Mouse (Mus musculus) embryonic facial prominence, embryonic 15.5 days (tissue): ENCODE measurements around the gene Hoxb6. TPM values are rescaled to one million over a fixed set of nuclear protein-coding genes. Genes with fewer than 3 reads are reported as not detected.

Experiments used
- ATAC-seq: fragments of 200-750 bp; cut with Nextera tagmentation; 2 replicates; pipeline ENCODE4 v1.8.0; 2017; ENCODE audit warnings: low read depth, moderate TSS enrichment; ENCODE audit not compliant: insufficient number of reproducible peaks, low FRiP score, low TSS enrichment
- H3K27ac ChIP-seq: fragments of 300-500 bp; sonication (generic); replicated peaks from 2 replicates; pipeline ENCODE4 v1.5.1; 2015; ENCODE audit warnings: mild to moderate bottlenecking, inconsistent platforms
- H3K27me3 ChIP-seq: fragments of 300-500 bp; sonication (generic); 2 replicates; pipeline ENCODE4 v1.6.1; 2015; ENCODE audit warnings: inconsistent platforms
- H3K36me3 ChIP-seq: fragments of 300-500 bp; sonication (generic); 2 replicates; pipeline ENCODE4 v1.6.1; 2015; ENCODE audit warnings: mild to moderate bottlenecking, inconsistent platforms
- H3K4me1 ChIP-seq: fragments of 300-500 bp; sonication (generic); 2 replicates; pipeline ENCODE4 v1.6.1; 2015; ENCODE audit warnings: inconsistent platforms
- H3K4me2 ChIP-seq: fragments of 300-500 bp; sonication (generic); replicated peaks from 2 replicates; pipeline ENCODE4 v1.6.1; 2015; ENCODE audit warnings: mild to moderate bottlenecking, inconsistent platforms
- H3K4me3 ChIP-seq: fragments of 300-500 bp; sonication (generic); replicated peaks from 2 replicates; pipeline ENCODE4 v1.5.1; 2015; ENCODE audit warnings: mild to moderate bottlenecking, inconsistent platforms
- H3K9ac ChIP-seq: fragments of 300-500 bp; sonication (generic); 2 replicates; pipeline ENCODE4 v1.6.1; 2015; ENCODE audit warnings: inconsistent platforms
- H3K9me3 ChIP-seq: fragments of 300-500 bp; sonication (generic); replicated peaks from 2 replicates; pipeline ENCODE4 v1.6.1; 2016; ENCODE audit warnings: inconsistent platforms
- WGBS: fragments of 180-500 bp; shearing (Covaris S2); methylation state at CpG from one replicate; pipeline ENCODE4 v1.1.7; 2015; 5-methylcytosine and 5-hydroxymethylcytosine counted together
- polyA plus RNA-seq: library from polyadenylated mRNA; unstranded; fragments of >200 nt; fragmentation: Nextera tagmentation; extraction: Ambion mirVana; gene quantifications from 2 replicates; pipeline ENCODE4 v1.2.1, GENCODE M21; 2015

The Hoxb6 gene
- polyA plus RNA-seq, 1 experiment from 2014 or later: not detected

- H3K4me2 ChIP-seq: peak overlapping the region; percentile 31; the same call in 1 of the 2 replicates
- H3K36me3 ChIP-seq: no peaks in the 10 kb centered on the region
- peaks cover 100% of the 10 kb centered on the region for H3K27me3 ChIP-seq
- no peak for ATAC-seq
- no peak overlapping the region for H3K27ac ChIP-seq
- peaks cover 23% of the 10 kb centered on the region; the same call in 1 of the 2 replicates for H3K4me1 ChIP-seq
- 1% methylated on average over 66 of the region's 66 CpGs for WGBS
- peak overlapping the region; percentile 25 for H3K4me3 ChIP-seq
- H3K9ac ChIP-seq: no peak overlapping the region
- H3K9me3 ChIP-seq: no peaks in the 10 kb centered on the region
Measured at GRCm38 (mm10) chr11:96298895-96299667, 6.8 kb downstream of the Hoxb6 start.

- Histone ChIP-seq H3K4me1 (peaks cover 23% of the 10 kb centered on the region; the same call in 1 of the 2 replicates), H3K27me3 (peaks cover 100% of the 10 kb centered on the region), H3K27ac (no peak overlapping the region), H3K9ac (no peak overlapping the region), H3K4me3 (no peak overlapping the region), H3K9me3 (no peaks in the 10 kb centered on the region), H3K36me3 (no peaks in the 10 kb centered on the region), H3K4me2 (no peak overlapping the region)
- under 1% methylated on average over 9 of the region's 9 CpGs for WGBS
- no peak for ATAC-seq
Measured at GRCm38 (mm10) chr11:96299781-96300180, 7.5 kb downstream of the Hoxb6 start.

DNA sequence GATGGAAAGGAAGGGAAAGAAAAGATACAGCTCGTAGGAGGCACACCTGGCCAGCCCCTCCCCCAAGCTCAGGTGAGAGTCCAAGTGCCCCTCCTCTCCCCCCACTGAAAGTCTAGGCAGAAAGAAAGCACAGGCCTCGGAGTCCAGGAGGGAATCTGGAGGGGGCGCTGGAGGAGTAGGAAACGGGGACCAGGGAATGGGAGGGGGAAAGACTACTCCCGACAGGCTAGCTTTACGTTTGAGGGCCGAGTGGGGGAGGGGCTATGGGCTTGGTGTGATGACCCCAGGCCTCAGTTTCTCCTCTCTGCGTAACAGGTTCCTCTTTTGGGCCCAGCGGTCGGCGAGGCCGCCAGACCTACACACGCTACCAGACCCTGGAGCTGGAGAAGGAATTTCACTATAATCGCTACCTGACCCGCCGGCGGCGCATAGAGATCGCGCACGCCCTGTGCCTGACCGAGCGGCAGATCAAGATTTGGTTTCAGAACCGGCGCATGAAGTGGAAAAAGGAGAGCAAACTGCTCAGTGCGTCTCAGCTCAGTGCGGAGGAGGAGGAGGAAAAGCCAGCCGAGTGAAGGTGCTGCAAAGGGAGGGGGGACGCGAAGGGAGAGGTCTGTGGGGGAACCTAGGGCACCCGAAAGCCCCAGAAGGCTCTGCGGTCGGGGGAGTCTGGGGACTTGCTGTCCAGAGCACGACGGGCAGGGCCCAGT lies 8.2 kb downstream of the Hoxb6 start:
- H3K4me3 ChIP-seq: no peak overlapping the region
- no peak overlapping the region for H3K9ac ChIP-seq
- under 1% methylated on average over 34 of the region's 35 CpGs for WGBS
- no peak overlapping the region for H3K4me2 ChIP-seq
- ATAC-seq: no peak
- H3K27ac ChIP-seq: no peak overlapping the region
- H3K4me1 ChIP-seq: peaks cover 21% of the 10 kb centered on the region; the same call in 1 of the 2 replicates
- H3K27me3 ChIP-seq: peaks cover 100% of the 10 kb centered on the region
- H3K36me3 ChIP-seq: no peaks in the 10 kb centered on the region
- no peaks in the 10 kb centered on the region for H3K9me3 ChIP-seq

- H3K36me3 ChIP-seq: no peaks in the 10 kb centered on the region
- peaks cover 21% of the 10 kb centered on the region; the same call in 1 of the 2 replicates for H3K4me1 ChIP-seq
- 7% methylated on average over 10 of the region's 10 CpGs for WGBS
- H3K4me2 ChIP-seq: no peak overlapping the region
- H3K27ac ChIP-seq: no peak overlapping the region
- H3K27me3 ChIP-seq: peaks cover 100% of the 10 kb centered on the region
- no peak for ATAC-seq
- H3K9ac ChIP-seq: no peak overlapping the region
- no peak overlapping the region for H3K4me3 ChIP-seq
- H3K9me3 ChIP-seq: no peaks in the 10 kb centered on the region
Measured at GRCm38 (mm10) chr11:96301064-96301431, 8.8 kb downstream of the Hoxb6 start.

DNA sequence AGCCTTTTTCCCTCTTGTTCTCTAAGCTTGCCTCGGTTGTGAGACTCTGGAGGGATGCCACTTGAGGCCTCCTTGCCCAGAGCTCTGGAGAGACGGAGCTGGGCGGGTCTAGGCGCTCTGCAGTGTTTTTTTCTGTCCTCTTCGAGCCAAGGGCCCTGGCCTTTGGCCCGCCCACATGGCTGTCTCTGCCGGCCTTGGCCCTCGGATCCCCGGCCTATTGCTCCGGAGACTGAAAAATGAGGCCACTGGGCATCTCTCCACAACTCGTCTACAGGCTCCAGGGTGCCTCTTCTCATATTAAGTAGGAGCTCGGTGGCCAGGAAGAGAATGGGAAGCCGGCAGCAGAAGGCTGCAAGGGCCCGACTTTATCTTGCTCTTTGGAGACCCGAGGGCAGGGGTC lies 9.6 kb downstream of the Hoxb6 start:
- no peak overlapping the region for H3K27ac ChIP-seq
- H3K27me3 ChIP-seq: peaks cover 100% of the 10 kb centered on the region
- ATAC-seq: no peak
- H3K36me3 ChIP-seq: no peaks in the 10 kb centered on the region
- peaks cover 21% of the 10 kb centered on the region; the same call in 1 of the 2 replicates for H3K4me1 ChIP-seq
- H3K4me2 ChIP-seq: no peak overlapping the region
- 2% methylated on average over 15 of the region's 15 CpGs for WGBS
- H3K4me3 ChIP-seq: no peak overlapping the region
- no peaks in the 10 kb centered on the region for H3K9me3 ChIP-seq
- no peak overlapping the region for H3K9ac ChIP-seq

DNA sequence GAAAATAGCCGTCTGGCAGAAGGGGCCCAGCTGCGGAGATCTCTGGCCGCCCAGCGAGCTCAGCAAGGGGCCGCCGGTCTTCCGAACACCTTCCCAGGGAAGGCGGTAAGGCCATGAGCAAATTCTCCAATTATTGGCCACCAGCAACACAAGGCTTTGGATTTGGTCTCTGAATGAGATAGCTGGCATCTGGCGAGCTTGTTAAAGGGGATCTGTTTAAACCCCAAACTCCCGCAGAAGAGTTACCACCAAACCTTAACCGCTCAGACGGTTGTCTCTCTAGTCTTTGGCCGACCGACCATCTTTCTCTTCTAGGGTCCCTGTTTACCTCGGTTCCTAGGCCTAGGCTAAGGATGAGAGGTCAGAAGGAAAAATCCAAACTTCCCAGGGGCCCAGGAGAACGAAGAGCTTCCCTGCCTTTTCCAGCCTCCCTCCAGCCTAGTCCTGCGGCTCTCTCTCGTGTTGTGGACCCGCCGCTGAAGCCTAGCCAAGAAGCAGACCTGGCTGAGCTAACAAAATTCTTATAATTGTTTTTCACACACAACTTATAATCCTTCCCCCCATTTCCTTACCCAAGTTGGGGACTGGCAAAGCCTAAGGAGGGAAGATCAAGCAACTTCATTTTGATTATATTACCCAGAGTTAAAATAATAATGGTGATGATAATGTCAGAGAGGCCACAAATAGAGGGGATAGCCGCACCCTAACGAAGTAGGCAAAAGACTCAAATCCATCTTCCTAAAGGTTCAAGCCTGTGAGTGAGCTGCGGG lies 10.3 kb downstream of the Hoxb6 start:
- no peak overlapping the region for H3K4me3 ChIP-seq
- H3K4me2 ChIP-seq: no peak overlapping the region
- H3K36me3 ChIP-seq: no peaks in the 10 kb centered on the region
- H3K9me3 ChIP-seq: no peaks in the 10 kb centered on the region
- H3K27ac ChIP-seq: no peak overlapping the region
- ATAC-seq: no peak
- H3K9ac ChIP-seq: no peak overlapping the region
- WGBS: 5% methylated on average over 23 of the region's 23 CpGs
- peaks cover 21% of the 10 kb centered on the region; the same call in 1 of the 2 replicates for H3K4me1 ChIP-seq
- H3K27me3 ChIP-seq: peaks cover 100% of the 10 kb centered on the region

GRCm38 (mm10) chr11:96303151-96304099 lies 11.1 kb downstream of the Hoxb6 start, which contains the start of gene Hoxb5:
Hoxb5 (plus strand) TSS chr11:96303336.
- Histone ChIP-seq H3K27ac (no peak within 1 kb of the TSS), H3K9me3 (no peaks in the 10 kb centered on the region), H3K4me1 (peaks cover 21% of the 10 kb centered on the region; the same call in 1 of the 2 replicates), H3K4me3 (no peak within 1 kb of the TSS; the same call in 1 of the 2 replicates), H3K4me2 (peak within 1 kb of the TSS; percentile 19; the same call in 1 of the 2 replicates), H3K27me3 (peaks cover 100% of the 10 kb centered on the region), H3K36me3 (no peaks in the 10 kb centered on the region), H3K9ac (no peak within 1 kb of the TSS)
- WGBS: 1% methylated on average over 68 of the region's 69 CpGs
- ATAC-seq: no peak

- H3K4me3 ChIP-seq: no peak overlapping the region
- peaks cover 100% of the 10 kb centered on the region for H3K27me3 ChIP-seq
- no peaks in the 10 kb centered on the region for H3K36me3 ChIP-seq
- H3K9ac ChIP-seq: no peak overlapping the region
- no peak overlapping the region for H3K27ac ChIP-seq
- ATAC-seq: 0 out of 2 replicates have a peak, but pooled peaks have one; percentile 51
- H3K4me2 ChIP-seq: no peak overlapping the region
- no peaks in the 10 kb centered on the region for H3K9me3 ChIP-seq
- peaks cover 14% of the 10 kb centered on the region; the same call in 1 of the 2 replicates for H3K4me1 ChIP-seq
- 1% methylated on average over 38 of the region's 38 CpGs for WGBS
Measured at GRCm38 (mm10) chr11:96304381-96305195, 12.3 kb downstream of the Hoxb6 start.

- Histone ChIP-seq H3K9me3 (no peaks in the 10 kb centered on the region), H3K9ac (no peak overlapping the region), H3K27ac (no peak overlapping the region), H3K4me2 (no peak overlapping the region), H3K4me3 (no peak overlapping the region), H3K4me1 (peaks cover 10% of the 10 kb centered on the region; the same call in 1 of the 2 replicates), H3K36me3 (no peaks in the 10 kb centered on the region), H3K27me3 (peaks cover 100% of the 10 kb centered on the region)
- 46% methylated on average over 6 of the region's 6 CpGs for whole genome bisulfite sequencing
- no peak for ATAC-seq
Measured at GRCm38 (mm10) chr11:96305505-96306182, 13.4 kb downstream of the Hoxb6 start.
